In genomic region chr9:79997282-79997681, GRCm38 (mm10) we compare ENCODE assay signal across 21 mouse cellular contexts. TPM values are rescaled to one million over a fixed set of nuclear protein-coding genes. Genes with fewer than 3 reads are reported as not detected.
DNase-seq lines count a peak whose midpoint lies in the region; ATAC-seq lines count a peak whose summit lies in the region.
"Had no signal": no experiment of that assay in that cellular context is flagged by ENCODE, and none has a peak within 500 bp of the region (broad histone marks: within the 10 kb centered on the region; RNA-seq: fewer than 3 reads in every experiment).

No protein-coding gene starts in this region.

- H3K9ac ChIP-seq in heart, embryonic 11.5 days (ENCODE audit: low read depth, low read length) = no peak overlapping the region
- no peak overlapping the region for H3K9ac ChIP-seq in forebrain, embryonic 13.5 days
- H3K9ac ChIP-seq: embryonic facial prominence, embryonic 12.5 days; embryonic facial prominence, embryonic 15.5 days; forebrain, embryonic 15.5 days; heart, embryonic 13.5 days; hindbrain, embryonic 12.5 days; hindbrain, embryonic 15.5 days had no signal

- H3K27ac ChIP-seq in heart, embryonic 10.5 days = no peak overlapping the region
- H3K27ac ChIP-seq in heart, embryonic 11.5 days (ENCODE audit: low read depth, low read length) = no peak overlapping the region
- no peak overlapping the region for H3K27ac ChIP-seq in forebrain, embryonic 13.5 days
- H3K27ac ChIP-seq: embryonic facial prominence, embryonic 12.5 days; embryonic facial prominence, embryonic 15.5 days; forebrain, embryonic 15.5 days; heart, embryonic 13.5 days; hindbrain, embryonic 12.5 days; hindbrain, embryonic 15.5 days had no signal

- DNase-seq in heart, embryonic 10.5 days (ENCODE audit: low spot score) = peak; percentile 38
- peak; percentile 44 for DNase-seq in lung, postnatal 25 days (ENCODE audit: low spot score)
- DNase-seq in lung, postnatal 14 days = no peak
- DNase-seq: adrenal gland, adult 2 months; adrenal gland, postnatal 14 days; B cell, adult 2 months; cerebellum, adult 11 months; cerebellum, adult 2 months; cerebellum, adult 9-11 months; cerebellum, postnatal 25 days; gastrocnemius, postnatal 25 days had no signal

- no peak for ATAC-seq in heart, embryonic 11.5 days (replicated peaks; ENCODE audit: insufficient number of reproducible peaks, low FRiP score, low TSS enrichment)
- peak; percentile 82 for ATAC-seq in granulocyte monocyte progenitor cell, adult 5-6 weeks (replicated peaks; ENCODE audit: poor library complexity, severe bottlenecking)
- ATAC-seq in forebrain, embryonic 13.5 days = no peak
- ATAC-seq: forebrain, embryonic 15.5 days had no signal

- no peaks in the 10 kb centered on the region for H3K27me3 ChIP-seq in heart, embryonic 10.5 days (ENCODE audit: insufficient read depth, poor library complexity, severe bottlenecking)
- H3K27me3 ChIP-seq in heart, embryonic 11.5 days (ENCODE audit: control insufficient read depth, insufficient read depth, low read length) = no peaks in the 10 kb centered on the region
- H3K27me3 ChIP-seq in forebrain, embryonic 13.5 days = no peaks in the 10 kb centered on the region
- H3K27me3 ChIP-seq: embryonic facial prominence, embryonic 12.5 days; embryonic facial prominence, embryonic 15.5 days; forebrain, embryonic 15.5 days; heart, embryonic 13.5 days; hindbrain, embryonic 12.5 days; hindbrain, embryonic 15.5 days had no signal

- H3K9me3 ChIP-seq in heart, embryonic 10.5 days = no peaks in the 10 kb centered on the region
- no peaks in the 10 kb centered on the region for H3K9me3 ChIP-seq in heart, embryonic 11.5 days (replicated peaks; ENCODE audit: control insufficient read depth, low read length)
- H3K9me3 ChIP-seq in forebrain, embryonic 13.5 days (replicated peaks) = no peaks in the 10 kb centered on the region
- H3K9me3 ChIP-seq: embryonic facial prominence, embryonic 12.5 days; embryonic facial prominence, embryonic 15.5 days; forebrain, embryonic 15.5 days; heart, embryonic 13.5 days; hindbrain, embryonic 12.5 days; hindbrain, embryonic 15.5 days had no signal

- H3K36me3 ChIP-seq in heart, embryonic 10.5 days = no peaks in the 10 kb centered on the region
- no peaks in the 10 kb centered on the region for H3K36me3 ChIP-seq in heart, embryonic 11.5 days (ENCODE audit: control insufficient read depth, insufficient read depth, low read length)
- H3K36me3 ChIP-seq in forebrain, embryonic 13.5 days (ENCODE audit: poor library complexity, severe bottlenecking) = no peaks in the 10 kb centered on the region
- H3K36me3 ChIP-seq: embryonic facial prominence, embryonic 12.5 days; embryonic facial prominence, embryonic 15.5 days; forebrain, embryonic 15.5 days; heart, embryonic 13.5 days; hindbrain, embryonic 12.5 days; hindbrain, embryonic 15.5 days had no signal

- no peaks in the 10 kb centered on the region for H3K4me1 ChIP-seq in heart, embryonic 10.5 days
- H3K4me1 ChIP-seq in heart, embryonic 11.5 days (ENCODE audit: control insufficient read depth, insufficient read depth, low read length) = no peaks in the 10 kb centered on the region
- H3K4me1 ChIP-seq in forebrain, embryonic 13.5 days = no peaks in the 10 kb centered on the region
- H3K4me1 ChIP-seq: embryonic facial prominence, embryonic 12.5 days; embryonic facial prominence, embryonic 15.5 days; forebrain, embryonic 15.5 days; heart, embryonic 13.5 days; hindbrain, embryonic 12.5 days; hindbrain, embryonic 15.5 days had no signal

- H3K4me2 ChIP-seq in heart, embryonic 11.5 days = no peak overlapping the region
- no peak overlapping the region for H3K4me2 ChIP-seq in forebrain, embryonic 13.5 days
- H3K4me2 ChIP-seq: embryonic facial prominence, embryonic 12.5 days; embryonic facial prominence, embryonic 15.5 days; forebrain, embryonic 15.5 days; heart, embryonic 13.5 days; hindbrain, embryonic 12.5 days; hindbrain, embryonic 15.5 days had no signal

- no peak overlapping the region for H3K4me3 ChIP-seq in heart, embryonic 10.5 days
- H3K4me3 ChIP-seq in heart, embryonic 11.5 days (ENCODE audit: low read depth, low read length) = no peak overlapping the region
- H3K4me3 ChIP-seq in forebrain, embryonic 13.5 days = no peak overlapping the region
- H3K4me3 ChIP-seq: embryonic facial prominence, embryonic 12.5 days; embryonic facial prominence, embryonic 15.5 days; forebrain, embryonic 15.5 days; heart, embryonic 13.5 days; hindbrain, embryonic 12.5 days; hindbrain, embryonic 15.5 days had no signal

- 81% methylated on average over 6 of the region's 6 CpGs for WGBS in heart, embryonic 10.5 days
- 83% methylated on average over 6 of the region's 6 CpGs for WGBS in heart, embryonic 11.5 days (ENCODE audit: insufficient replicate concordance)
- WGBS in forebrain, embryonic 13.5 days = 91% methylated on average over 6 of the region's 6 CpGs

RNA-seq across cellular contexts. Expression of gene Filip1, which starts 15.4 kb away (rescaled TPM):
- 11.7 and 19.0 TPM in 2 replicates for polyA plus RNA-seq in heart, embryonic 10.5 days (2016; fragmentation: Nextera tagmentation; extraction: Ambion mirVana)
- polyA plus RNA-seq in heart, embryonic 11.5 days (2014; fragmentation: Nextera tagmentation; extraction: Ambion mirVana) = 17.0 and 19.8 TPM in 2 replicates
- total RNA-seq in granulocyte monocyte progenitor cell, adult 5-6 weeks (2014; fragmentation: Nextera tagmentation) = 1.1 and 2.1 TPM in 2 replicates
- total RNA-seq in granulocyte monocyte progenitor cell, adult 5-6 weeks (2017) = 0.69 and 1.1 TPM in 2 replicates
- 3.0 and 5.3 TPM in 2 replicates for polyA plus RNA-seq in forebrain, embryonic 13.5 days (2015; fragmentation: Nextera tagmentation; extraction: Ambion mirVana)
- total RNA-seq: MEL had no signal
